Mouse (Mus musculus): ENCODE data around the gene Cacna2d1. TPM values are rescaled to one million over a fixed set of nuclear protein-coding genes. Genes with fewer than 3 reads are reported as not detected.

The Cacna2d1 gene
- polyA plus RNA-seq, 1 experiment: 27.2 TPM

DNA sequence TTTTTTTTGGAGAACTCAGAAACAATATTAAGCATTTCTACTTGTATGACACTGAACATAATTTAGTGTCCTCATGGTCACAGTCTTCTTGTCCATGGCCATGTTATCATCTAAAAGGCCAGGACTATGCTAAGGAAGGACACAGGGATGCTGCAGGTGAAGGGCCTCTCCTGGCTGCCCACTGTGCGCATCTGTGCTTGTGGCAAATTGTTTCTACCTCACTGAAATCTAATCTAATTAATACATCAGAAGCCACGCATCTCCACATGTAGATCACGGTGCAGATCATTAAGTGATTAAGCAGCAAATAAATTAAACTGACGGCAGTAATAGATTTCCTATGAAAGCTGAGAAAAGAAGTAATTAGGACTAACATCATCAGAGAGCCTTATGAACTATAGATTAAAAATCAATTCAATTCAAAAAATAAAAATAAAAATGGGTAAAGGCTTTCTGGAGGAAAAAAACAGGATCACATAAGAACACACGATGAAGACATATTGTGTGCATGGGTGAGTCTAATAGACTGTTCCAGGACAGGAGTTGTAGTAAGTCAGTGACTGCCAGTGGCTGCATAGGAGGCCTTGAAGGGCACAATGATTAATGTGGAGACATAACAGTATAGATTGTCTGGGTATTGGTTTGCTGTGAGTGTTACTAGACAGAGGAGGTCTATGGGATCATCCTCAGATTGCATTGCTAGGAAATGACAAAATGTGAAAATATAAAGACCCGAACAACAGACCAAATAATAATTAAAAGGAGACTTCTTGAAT lies 318.4 kb downstream of the Cacna2d1 start:
- TF ChIP-seq MYOG (IDR thresholded peaks at IDR 0.05; ENCODE audit: control insufficient read depth in 1 of 3, insufficient read depth in 1 of 3, insufficient read length in 2 of 3, low read depth in 2 of 3): no peak
- TF ChIP-seq E2F4 (IDR thresholded peaks at IDR 0.05; ENCODE audit: insufficient read depth): no peak
- TF ChIP-seq TCF12 (IDR thresholded peaks at IDR 0.05; ENCODE audit: insufficient read depth, poor library complexity, severe bottlenecking): no peak
- no peak for TF ChIP-seq CEBPB (IDR thresholded peaks at IDR 0.05; ENCODE audit: insufficient read depth, poor library complexity, severe bottlenecking)
- TF ChIP-seq SRF (IDR thresholded peaks at IDR 0.05; ENCODE audit: control insufficient read depth, insufficient read length, low read depth): no peak
- TF ChIP-seq MYOD1 (IDR thresholded peaks at IDR 0.05; ENCODE audit: control insufficient read depth in 1 of 3, insufficient read length in 2 of 3, low read depth in 2 of 3): no peak
- TF ChIP-seq MAX (IDR thresholded peaks at IDR 0.05; ENCODE audit: low read depth): no peak
- no peak for TF ChIP-seq USF1 (IDR thresholded peaks at IDR 0.05; ENCODE audit: low read depth)
- H3ac ChIP-seq (ENCODE audit: control insufficient read depth, insufficient read length): no peak overlapping the region
- H3K79me2 ChIP-seq (ENCODE audit: control insufficient read depth, insufficient read depth): no peaks in the 10 kb centered on the region
- no peak overlapping the region for H3K4me2 ChIP-seq (ENCODE audit: low read depth)
- no peak overlapping the region for H3K4me3 ChIP-seq
- H3K27me3 ChIP-seq (ENCODE audit: control insufficient read depth, insufficient read depth, insufficient read length): no peaks in the 10 kb centered on the region
- peaks cover 4% of the 10 kb centered on the region for H3K36me3 ChIP-seq (ENCODE audit: control insufficient read depth, insufficient read depth)

DNA sequence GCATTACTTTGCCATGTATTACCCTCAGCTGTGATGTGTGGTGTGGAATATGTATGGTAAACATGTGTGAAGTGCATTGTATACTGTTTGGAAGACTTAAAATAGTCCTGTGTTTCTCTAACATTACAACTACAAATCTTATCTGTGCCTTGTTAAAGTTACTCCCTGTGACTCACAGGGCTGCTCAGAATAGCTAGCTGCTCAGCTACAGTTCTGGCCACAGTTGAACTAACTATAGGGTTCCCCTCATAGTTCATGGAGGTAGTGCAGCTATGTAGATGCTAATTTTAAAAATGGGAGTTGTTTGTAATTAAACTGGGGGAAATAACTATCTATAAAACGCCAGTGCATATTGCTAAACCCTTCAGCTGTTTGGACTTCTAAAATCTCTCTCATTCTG lies 319.3 kb downstream of the Cacna2d1 start:
- Histone ChIP-seq H3K79me2 (ENCODE audit: control insufficient read depth, insufficient read depth) (no peaks in the 10 kb centered on the region), H3K4me3 (no peak overlapping the region), H3ac (ENCODE audit: control insufficient read depth, insufficient read length) (no peak overlapping the region), H3K36me3 (ENCODE audit: control insufficient read depth, insufficient read depth) (no peaks in the 10 kb centered on the region), H3K27me3 (ENCODE audit: control insufficient read depth, insufficient read depth, insufficient read length) (no peaks in the 10 kb centered on the region), H3K4me2 (ENCODE audit: low read depth) (no peak overlapping the region)
- TF ChIP-seq MYOD1 (IDR thresholded peaks at IDR 0.05; ENCODE audit: control insufficient read depth in 1 of 3, insufficient read length in 2 of 3, low read depth in 2 of 3) (no peak), POLR2AphosphoS2 (IDR thresholded peaks at IDR 0.05; ENCODE audit: insufficient read length, low read depth) (no peak), MAX (IDR thresholded peaks at IDR 0.05; ENCODE audit: low read depth) (no peak), POLR2A (IDR thresholded peaks at IDR 0.05; ENCODE audit: insufficient read length, low read depth) (no peak), MYOG (IDR thresholded peaks at IDR 0.05; ENCODE audit: control insufficient read depth in 1 of 3, insufficient read depth in 1 of 3, insufficient read length in 2 of 3, low read depth in 2 of 3) (no peak), CEBPB (IDR thresholded peaks at IDR 0.05; ENCODE audit: insufficient read depth, poor library complexity, severe bottlenecking) (no peak), TCF3 (IDR thresholded peaks at IDR 0.05; ENCODE audit: insufficient read length, low read depth) (no peak), TCF12 (IDR thresholded peaks at IDR 0.05; ENCODE audit: insufficient read depth, poor library complexity, severe bottlenecking) (no peak), SRF (IDR thresholded peaks at IDR 0.05; ENCODE audit: control insufficient read depth, insufficient read length, low read depth) (no peak), REST (IDR thresholded peaks at IDR 0.05; ENCODE audit: insufficient read depth, insufficient read length) (no peak), USF1 (IDR thresholded peaks at IDR 0.05; ENCODE audit: low read depth) (no peak), E2F4 (IDR thresholded peaks at IDR 0.05; ENCODE audit: insufficient read depth) (no peak)

DNA sequence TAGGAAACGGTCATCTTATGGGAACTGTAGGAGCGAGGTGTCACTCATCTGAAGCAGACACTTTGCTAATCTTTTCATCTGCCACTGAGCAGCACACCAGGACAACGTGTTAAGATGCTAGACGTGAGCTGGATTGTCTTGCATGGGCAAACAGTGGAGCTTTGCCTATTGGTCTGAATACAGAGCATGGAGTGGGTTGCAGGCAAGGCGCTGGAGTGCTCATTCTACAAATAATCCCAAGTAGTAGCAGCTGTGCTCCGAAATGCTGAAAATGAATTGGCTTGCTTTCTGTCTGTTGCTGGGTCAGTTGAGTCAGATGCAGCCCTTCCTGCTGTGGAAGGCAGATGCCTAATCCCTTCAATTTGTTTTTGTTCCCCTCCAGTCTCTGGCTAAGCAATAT lies 330.9 kb downstream of the Cacna2d1 start:
- Histone ChIP-seq H3K79me2 (ENCODE audit: control insufficient read depth, insufficient read depth) (no peaks in the 10 kb centered on the region), H3K4me2 (ENCODE audit: low read depth) (no peak overlapping the region), H3ac (ENCODE audit: control insufficient read depth, insufficient read length) (no peak overlapping the region), H3K4me3 (no peak overlapping the region), H3K36me3 (ENCODE audit: control insufficient read depth, insufficient read depth) (peaks cover 9% of the 10 kb centered on the region), H3K27me3 (ENCODE audit: control insufficient read depth, insufficient read depth, insufficient read length) (no peaks in the 10 kb centered on the region)
- TF ChIP-seq TCF3 (IDR thresholded peaks at IDR 0.05; ENCODE audit: insufficient read length, low read depth) (no peak), MYOG (IDR thresholded peaks at IDR 0.05; ENCODE audit: control insufficient read depth in 1 of 3, insufficient read depth in 1 of 3, insufficient read length in 2 of 3, low read depth in 2 of 3) (no peak), MAX (IDR thresholded peaks at IDR 0.05; ENCODE audit: low read depth) (no peak), E2F4 (IDR thresholded peaks at IDR 0.05; ENCODE audit: insufficient read depth) (no peak), CEBPB (IDR thresholded peaks at IDR 0.05; ENCODE audit: insufficient read depth, poor library complexity, severe bottlenecking) (no peak), POLR2AphosphoS2 (IDR thresholded peaks at IDR 0.05; ENCODE audit: insufficient read length, low read depth) (no peak), USF1 (IDR thresholded peaks at IDR 0.05; ENCODE audit: low read depth) (no peak), SRF (IDR thresholded peaks at IDR 0.05; ENCODE audit: control insufficient read depth, insufficient read length, low read depth) (no peak)

DNA sequence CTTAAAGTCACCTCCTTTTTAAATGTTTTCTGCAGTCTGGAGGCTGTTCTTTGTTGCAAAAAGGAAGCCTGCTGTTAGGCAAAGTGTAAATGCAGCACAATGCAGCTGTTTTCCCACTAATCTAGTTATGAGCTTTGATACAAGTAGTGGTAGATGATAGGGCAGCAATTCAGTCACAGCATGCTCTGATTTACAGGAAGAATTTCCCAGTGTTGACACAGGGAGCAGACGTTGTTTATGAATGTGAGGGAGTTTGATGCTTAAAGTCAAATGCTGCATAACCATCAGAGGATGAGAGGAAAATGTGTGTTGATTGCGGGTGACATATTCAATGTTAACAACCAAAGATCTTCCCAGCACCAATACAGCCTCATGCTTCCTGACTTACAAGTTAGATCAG lies 342.6 kb downstream of the Cacna2d1 start:
- no peak for TF ChIP-seq POLR2AphosphoS2 (IDR thresholded peaks at IDR 0.05; ENCODE audit: insufficient read length, low read depth)
- no peak for TF ChIP-seq MYOG (IDR thresholded peaks at IDR 0.05; ENCODE audit: control insufficient read depth in 1 of 3, insufficient read depth in 1 of 3, insufficient read length in 2 of 3, low read depth in 2 of 3)
- no peak for TF ChIP-seq TCF12 (IDR thresholded peaks at IDR 0.05; ENCODE audit: insufficient read depth, poor library complexity, severe bottlenecking)
- TF ChIP-seq SRF (IDR thresholded peaks at IDR 0.05; ENCODE audit: control insufficient read depth, insufficient read length, low read depth): no peak
- TF ChIP-seq E2F4 (IDR thresholded peaks at IDR 0.05; ENCODE audit: insufficient read depth): no peak
- TF ChIP-seq REST (IDR thresholded peaks at IDR 0.05; ENCODE audit: insufficient read depth, insufficient read length): no peak
- no peak for TF ChIP-seq MAX (IDR thresholded peaks at IDR 0.05; ENCODE audit: low read depth)
- no peak for TF ChIP-seq POLR2A (IDR thresholded peaks at IDR 0.05; ENCODE audit: insufficient read length, low read depth)
- no peak for TF ChIP-seq MYOD1 (IDR thresholded peaks at IDR 0.05; ENCODE audit: control insufficient read depth in 1 of 3, insufficient read length in 2 of 3, low read depth in 2 of 3)
- TF ChIP-seq USF1 (IDR thresholded peaks at IDR 0.05; ENCODE audit: low read depth): no peak
- TF ChIP-seq CEBPB (IDR thresholded peaks at IDR 0.05; ENCODE audit: insufficient read depth, poor library complexity, severe bottlenecking): no peak
- no peak for TF ChIP-seq TCF3 (IDR thresholded peaks at IDR 0.05; ENCODE audit: insufficient read length, low read depth)
- H3K4me3 ChIP-seq: no peak overlapping the region
- H3K4me2 ChIP-seq (ENCODE audit: low read depth): no peak overlapping the region
- no peaks in the 10 kb centered on the region for H3K27me3 ChIP-seq (ENCODE audit: control insufficient read depth, insufficient read depth, insufficient read length)
- H3K79me2 ChIP-seq (ENCODE audit: control insufficient read depth, insufficient read depth): no peaks in the 10 kb centered on the region
- no peak overlapping the region for H3ac ChIP-seq (ENCODE audit: control insufficient read depth, insufficient read length)
- H3K36me3 ChIP-seq (ENCODE audit: control insufficient read depth, insufficient read depth): peaks cover 29% of the 10 kb centered on the region
